Mouse (Mus musculus) retina, embryonic 14.5 days (tissue): ENCODE data around the gene Slc38a8.
A peak's percentile ranks its signal among the peaks of the same experiment; 100 is the strongest.

Experiments
- DNase-seq: peaks from one replicate; pipeline ENCODE4 v3.0.0-alpha.2; 2015; ENCODE audit warnings: low spot score

The Slc38a8 gene

DNA sequence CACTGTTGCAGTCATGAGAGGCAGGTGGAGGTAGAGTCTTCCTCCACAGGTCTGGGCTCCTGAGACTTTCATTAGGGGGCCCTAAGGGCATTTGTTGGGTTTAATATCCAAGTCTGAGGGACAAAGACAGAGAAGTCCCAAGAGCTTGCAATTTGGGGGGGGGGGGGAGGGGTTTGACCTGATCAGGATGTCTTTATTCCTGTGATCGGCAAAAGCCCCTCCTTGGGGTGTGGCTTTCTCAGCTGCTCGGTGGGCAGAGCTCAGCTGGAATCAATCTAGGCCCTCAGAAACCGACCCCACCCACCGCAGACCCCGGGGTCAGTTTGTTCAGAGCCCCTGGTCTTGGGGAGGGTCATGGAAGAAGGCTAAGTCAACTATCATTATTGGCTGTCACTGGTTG, at the start of gene Slc38a8:
Slc38a8 (minus strand) TSS at position 101 of the 400 bp plus-strand sequence.
- no peak for DNase-seq

DNA sequence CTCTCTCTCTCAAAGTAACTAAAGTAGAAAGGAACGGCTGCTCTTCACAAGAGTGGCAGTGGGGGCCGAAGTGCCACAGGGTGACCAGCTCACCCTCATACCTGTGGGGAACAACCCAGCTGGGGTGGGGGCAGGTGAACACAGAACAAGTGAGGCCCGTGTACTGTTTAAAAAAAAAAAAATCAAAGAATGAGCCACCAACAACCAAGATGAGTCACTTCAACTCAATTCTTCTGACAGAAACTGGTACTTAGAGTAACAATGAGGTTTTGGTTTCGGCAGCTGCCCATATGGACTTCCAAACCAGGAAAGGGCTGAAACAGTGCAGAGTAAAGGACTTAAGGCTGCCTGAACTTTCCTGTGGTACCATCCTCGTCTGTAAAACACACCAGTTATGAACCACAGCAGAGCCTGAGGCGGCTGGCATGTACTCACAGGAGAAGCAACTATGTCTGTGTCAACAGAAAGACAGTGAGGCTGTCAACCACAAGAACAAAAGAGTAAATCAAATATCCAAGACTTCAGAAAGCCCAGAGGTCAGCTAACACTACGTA, 47.1 kb upstream of the Slc38a8 start:
- DNase-seq: no peak

DNA sequence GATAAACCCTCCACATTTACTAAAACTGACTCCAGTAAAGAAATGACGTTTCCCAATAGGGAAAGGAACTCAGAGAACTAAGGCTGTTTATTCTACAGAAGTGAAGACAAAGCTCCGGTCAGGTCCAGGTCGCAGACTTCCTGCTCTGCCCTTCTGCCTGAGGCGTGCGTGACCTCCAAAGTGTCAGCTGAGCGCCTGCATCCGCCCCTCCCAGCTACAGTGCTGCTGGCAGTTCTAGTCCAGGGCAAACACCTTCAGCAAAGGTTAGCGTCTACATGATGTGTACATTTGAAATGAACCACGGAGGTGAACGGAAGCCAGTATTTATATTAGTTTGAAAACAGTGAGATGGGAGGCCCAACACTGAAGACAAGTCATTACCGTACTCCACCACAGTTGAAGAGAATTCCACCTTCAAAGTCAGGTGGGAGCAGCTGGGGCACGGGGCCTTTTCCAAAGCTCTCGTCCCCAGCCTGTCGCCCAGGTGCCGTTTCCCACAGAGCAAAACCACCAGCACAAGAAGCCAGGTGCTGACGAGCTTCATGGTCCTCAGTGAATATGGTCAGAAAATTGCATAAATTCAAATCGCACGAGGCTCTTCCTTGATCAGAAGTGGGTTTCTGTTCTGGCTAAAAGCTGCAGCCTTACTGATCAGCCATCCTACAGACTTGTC, 45.7 kb upstream of the Slc38a8 start:
- no peak for DNase-seq

GRCm38 (mm10) chr8:119545791-119546190, 44.3 kb upstream of the Slc38a8 start:
- no peak for DNase-seq

- no peak for DNase-seq
These were observed 43.7 kb upstream of the Slc38a8 start for GRCm38 (mm10) chr8:119545180-119545579.

- no peak for DNase-seq
These were observed 43.1 kb upstream of the Slc38a8 start for GRCm38 (mm10) chr8:119544606-119545005.

- no peak for DNase-seq
These were observed 30.5 kb upstream of the Slc38a8 start for GRCm38 (mm10) chr8:119531973-119532372.

DNA sequence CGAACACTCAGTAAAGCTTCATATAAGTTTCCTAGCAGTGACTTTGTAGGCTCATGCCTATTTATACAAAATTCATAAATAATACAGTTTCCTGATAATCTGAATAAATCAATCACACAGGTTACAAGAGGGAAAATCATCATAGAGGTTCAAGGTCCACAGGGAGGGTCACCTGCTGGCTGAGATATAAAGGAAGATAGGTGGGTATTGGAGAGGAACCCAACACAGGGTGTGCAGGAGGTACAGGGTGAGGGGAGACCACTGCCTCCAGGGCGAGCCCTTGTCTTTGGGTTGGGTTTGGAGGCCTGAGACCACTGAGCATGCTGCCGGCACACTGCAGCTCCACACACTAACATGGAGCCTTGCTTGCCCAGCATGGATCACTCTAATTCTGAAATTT, 29.9 kb upstream of the Slc38a8 start:
- no peak for DNase-seq

DNA sequence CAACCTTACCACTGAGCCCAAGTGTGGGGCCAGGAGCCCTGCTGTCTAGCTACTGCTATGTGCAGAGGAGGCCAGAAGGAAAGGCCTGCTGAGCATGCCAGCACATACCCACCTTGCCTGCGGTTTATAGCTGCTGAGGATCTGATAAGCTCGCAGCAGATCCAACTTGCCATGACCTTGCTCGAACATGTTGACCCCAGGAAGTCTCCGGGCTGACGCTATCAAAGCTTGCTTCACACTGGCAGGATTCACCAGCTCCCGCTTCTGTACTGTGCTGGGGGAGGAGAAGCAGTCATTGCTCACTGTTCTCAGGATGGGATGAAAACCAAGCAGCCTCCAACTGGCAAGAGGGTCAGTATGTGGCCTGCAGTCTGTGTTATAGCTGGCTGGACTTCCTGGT, 29.4 kb upstream of the Slc38a8 start:
- no peak for DNase-seq

DNA sequence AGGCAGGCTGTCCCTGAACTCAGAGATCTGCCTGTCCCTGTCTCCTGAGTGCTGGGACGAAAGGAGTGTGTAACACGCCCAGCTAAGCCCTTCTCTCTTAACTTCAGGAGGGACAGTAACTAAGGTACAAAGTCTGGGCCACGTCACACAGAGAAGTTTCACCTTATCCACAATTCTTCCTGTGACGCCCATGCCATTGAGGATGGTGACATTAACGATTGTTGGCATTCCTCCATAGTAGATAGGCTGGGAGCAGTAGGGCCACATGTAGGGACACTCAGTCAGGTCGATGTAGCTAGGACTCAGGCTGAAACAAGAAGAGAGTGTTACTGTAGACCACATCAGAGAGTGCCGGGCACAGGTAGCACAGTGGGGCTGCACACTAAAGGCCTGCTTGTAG, 27.3 kb upstream of the Slc38a8 start:
- no peak for DNase-seq

DNA sequence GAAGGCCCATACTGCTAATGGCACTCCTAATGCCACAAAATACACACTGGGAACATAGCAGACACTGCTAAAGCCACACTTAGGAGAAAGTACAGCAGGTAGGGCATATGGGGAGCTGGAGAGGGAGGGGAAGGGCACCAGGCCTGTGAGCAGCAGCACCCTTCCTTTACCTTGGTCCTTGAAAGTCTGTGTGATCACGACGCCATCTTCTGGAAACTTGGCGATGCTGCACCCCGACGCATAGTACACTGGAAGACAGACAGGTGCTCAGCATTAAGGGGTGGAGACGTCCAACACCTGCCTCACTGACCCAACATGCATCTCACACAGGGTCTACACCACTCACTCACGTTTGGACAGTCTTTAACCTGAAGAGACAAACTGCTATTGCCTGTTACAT, 18.6 kb upstream of the Slc38a8 start:
- DNase-seq: peak; percentile 65

DNA sequence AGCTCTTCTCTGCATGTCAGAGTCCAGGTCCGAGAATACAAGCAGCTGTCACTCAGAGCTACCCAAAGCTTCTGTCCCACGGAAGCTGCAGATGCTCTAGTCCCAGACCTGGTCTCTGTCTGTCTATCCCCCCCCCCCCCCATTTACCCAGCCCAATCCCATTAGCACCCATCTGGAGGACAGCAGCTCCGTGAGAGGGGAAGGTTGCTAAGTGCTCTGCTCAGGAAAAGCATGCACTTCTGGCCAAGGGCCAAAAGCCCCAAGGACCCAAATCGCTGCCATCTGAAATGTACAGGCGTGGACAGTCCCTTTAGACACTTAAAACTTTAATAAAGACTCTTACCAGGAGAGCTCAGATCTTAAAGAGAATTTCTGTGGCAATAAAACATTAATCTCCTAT, 15.2 kb upstream of the Slc38a8 start:
- no peak for DNase-seq

DNA sequence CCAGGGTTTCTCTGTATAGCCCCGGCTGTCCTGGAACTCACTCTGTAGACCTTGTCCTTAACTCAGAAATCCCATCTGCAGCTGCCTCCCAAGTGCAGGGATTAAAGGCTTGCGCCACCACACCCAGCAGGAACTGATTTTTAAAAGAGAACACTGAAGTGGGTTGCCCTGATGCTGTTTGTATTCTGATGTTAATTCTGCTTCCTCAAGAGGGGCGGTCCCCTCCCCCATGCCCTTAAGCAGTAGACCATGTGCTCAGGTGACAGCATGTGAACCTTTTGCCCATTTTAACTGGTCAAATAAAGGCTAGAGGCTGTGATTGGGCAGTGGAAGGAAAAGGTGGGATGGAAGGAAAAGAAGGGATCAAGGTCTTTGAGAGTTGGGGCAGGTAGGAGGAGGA, 14.3 kb upstream of the Slc38a8 start:
- no peak for DNase-seq

- no peak for DNase-seq
These were observed 13.4 kb upstream of the Slc38a8 start for GRCm38 (mm10) chr8:119514940-119515339.

GRCm38 (mm10) chr8:119513405-119513804, 11.9 kb upstream of the Slc38a8 start:
- no peak for DNase-seq

GRCm38 (mm10) chr8:119511722-119512121, 10.2 kb upstream of the Slc38a8 start:
- no peak for DNase-seq

DNA sequence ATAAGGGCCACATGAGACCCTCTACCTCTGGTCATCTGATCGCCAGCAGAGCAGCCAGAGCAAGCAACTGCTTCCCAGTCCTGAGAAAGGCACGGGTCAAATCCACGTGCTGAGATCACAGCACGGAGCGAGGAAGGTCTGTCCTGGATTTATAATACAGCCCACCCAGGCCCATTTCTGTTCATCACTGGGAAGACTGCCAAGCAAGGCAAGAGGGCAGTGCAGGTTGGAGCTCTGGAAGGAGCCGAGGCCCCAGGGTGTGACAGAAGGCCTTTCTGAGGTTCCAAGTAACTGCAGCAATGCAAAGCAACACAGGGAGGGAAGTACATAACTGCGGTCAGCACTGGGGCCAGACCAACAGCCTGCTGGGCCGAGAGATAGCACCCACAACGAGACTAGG, 9.0 kb upstream of the Slc38a8 start:
- no peak for DNase-seq

GRCm38 (mm10) chr8:119506106-119506505, 4.6 kb upstream of the Slc38a8 start:
- DNase-seq: no peak

GRCm38 (mm10) chr8:119505488-119505887, 4.0 kb upstream of the Slc38a8 start:
- DNase-seq: no peak

DNA sequence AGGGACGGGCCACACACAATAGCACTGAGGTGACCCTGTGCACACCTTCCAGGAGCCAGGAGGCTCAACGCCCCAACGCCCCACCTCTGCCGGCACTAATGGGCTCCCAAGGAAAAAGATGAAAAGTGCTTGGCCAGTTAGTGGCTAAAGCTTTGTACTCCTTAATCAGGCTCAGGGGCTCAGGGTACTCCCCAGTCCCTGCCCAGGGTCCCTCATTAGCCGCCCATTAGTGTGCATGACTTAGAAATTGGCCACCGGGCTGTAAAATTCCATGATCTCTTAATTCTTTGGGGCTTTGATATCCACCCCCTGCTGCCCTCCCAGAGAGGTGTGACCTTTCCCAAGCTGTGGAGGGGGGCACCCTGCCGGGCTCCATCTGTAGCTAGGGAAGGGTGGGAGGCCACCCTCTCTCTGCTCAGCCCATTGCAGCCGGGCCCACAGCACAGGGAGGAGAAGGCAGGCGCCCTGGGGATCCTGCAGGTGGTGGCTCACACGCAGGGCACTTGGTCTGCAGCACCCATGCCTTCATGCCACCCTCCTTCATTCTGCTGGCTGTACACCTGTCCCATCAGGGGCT, 1.8 kb upstream of the Slc38a8 start:
- DNase-seq: peak; percentile 79

- no peak for DNase-seq
These were observed 613 bp upstream of the Slc38a8 start for GRCm38 (mm10) chr8:119502111-119502510.

- no peak for DNase-seq
These were observed 1.7 kb downstream of the Slc38a8 start for GRCm38 (mm10) chr8:119499836-119500235.

DNA sequence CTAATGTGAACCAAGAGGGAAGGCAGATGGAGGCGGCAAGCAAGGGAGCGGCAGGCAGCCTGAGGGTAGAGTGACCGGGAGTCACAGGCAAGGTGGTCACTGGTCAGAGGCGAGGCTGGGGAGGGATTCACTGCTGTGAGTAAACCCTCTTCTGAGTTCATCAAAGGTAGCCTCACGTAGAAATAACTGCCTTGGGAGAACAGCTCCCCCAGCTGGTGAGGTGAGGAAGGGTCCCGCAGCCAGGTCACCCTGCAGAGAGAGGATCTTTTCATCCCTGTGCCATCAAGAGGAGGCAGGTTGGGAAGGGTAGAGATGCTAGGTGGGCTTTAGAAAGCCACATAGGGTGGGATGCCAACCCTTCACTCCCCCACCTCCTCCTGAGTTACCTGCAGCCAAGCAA, 4.7 kb downstream of the Slc38a8 start:
- DNase-seq: peak; percentile 49

DNA sequence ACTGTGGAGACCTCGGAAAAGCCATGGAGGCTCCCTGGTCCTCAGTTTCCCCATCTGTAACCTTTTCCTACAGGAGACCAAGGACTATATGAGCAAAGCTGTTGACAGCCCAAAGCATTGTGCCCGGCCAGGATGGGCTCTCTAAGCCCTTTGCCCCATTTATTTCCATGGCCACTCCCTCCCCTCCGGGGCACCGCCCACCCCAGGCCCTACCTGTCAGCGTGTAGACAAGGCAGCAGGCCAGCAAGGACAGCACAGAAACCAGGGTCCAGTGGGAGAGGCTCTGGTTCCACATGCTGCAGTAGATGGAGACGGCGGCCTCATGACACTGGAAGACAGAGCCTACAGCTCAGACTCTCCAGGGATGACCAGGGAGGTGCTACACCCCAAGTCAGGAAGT, 14.4 kb downstream of the Slc38a8 start:
- no peak for DNase-seq
